Mouse (Mus musculus): ENCODE data around the gene Crispld2. TPM values are rescaled to one million over a fixed set of nuclear protein-coding genes. Genes with fewer than 3 reads are reported as not detected.

Gene Crispld2
- total RNA-seq, 1 experiment from 2014 or later, result 6.9 TPM

DNA sequence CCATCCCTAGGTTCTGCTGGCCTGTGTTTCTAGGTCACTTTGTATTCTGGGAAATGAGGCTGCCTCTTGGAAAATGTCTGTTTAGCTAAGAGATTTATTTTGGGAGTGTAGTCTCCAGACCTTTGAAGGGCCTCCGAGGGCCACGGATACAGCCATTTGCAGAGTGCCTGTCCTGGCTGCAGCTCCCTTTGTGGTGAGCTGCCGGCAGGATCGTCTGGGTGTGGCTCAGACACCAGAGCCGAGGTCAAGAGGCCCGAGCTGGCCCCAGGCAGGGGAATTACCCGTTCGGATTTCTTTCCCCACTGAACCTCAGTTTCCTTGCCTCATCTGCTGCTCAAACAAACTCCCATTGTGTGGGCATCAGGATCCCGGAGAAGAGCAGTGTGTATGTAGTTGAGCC, 43.9 kb downstream of the Crispld2 start:
- DNase-seq, result peak; percentile 44

DNA sequence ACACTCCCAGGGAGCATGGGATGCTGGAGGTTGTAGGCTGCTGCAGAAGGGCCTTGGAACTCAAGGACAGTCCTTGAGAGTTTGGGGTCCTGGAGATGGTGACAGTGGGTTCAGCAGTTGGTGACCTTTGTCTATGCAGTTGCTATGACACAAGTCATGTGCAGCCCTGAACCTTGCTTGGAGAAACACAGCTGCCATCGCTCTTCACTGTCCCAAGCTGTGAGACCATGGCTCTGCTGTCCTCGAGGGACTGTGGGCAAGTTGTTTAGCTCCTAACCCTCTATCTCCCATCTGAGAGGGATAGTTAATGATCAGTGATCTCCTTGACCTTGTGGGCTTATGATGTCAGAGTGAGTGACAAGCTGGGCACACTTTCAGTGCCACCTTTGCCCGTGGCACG, 44.3 kb downstream of the Crispld2 start:
- DNase-seq, result no peak

DNA sequence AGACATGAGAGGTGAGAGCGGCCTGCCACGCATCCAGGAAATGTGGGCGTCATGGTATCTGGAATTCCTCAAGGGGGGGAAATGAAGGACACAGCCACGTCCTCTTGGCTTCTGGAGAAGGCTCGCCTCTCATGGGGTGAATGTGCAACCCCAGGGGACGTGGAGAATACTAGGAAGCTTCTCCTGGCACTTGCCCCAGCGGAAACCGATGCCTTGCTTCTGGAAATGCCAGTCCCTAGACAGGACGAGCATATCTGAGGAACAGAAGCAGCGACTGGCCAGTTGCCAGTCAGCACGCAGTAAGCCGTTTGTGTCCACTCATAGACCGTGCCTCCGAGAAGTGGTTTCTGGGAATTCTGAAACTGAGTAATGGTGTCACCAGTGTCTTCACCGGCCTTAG, 45.0 kb downstream of the Crispld2 start:
- peak; percentile 50 for DNase-seq

DNA sequence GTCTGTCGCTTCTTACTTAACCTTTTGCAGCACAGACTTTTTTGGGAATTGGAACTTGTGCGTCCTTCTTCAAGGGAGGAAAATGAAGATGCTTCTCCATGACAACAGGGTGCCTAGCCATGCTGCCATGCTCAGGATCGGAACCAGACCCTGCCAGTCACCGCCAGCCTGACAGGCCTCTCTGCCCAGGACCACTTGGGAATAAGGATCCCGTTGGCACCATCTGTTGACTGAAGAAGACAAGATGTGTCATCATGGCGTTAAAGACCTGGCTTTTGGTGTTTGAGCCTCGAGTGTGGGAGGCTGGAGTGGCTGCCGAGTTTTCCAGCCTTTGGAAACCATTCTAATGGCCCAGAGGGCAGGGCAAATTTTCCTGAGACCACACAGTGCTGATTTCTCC, 45.4 kb downstream of the Crispld2 start:
- no peak for DNase-seq

DNA sequence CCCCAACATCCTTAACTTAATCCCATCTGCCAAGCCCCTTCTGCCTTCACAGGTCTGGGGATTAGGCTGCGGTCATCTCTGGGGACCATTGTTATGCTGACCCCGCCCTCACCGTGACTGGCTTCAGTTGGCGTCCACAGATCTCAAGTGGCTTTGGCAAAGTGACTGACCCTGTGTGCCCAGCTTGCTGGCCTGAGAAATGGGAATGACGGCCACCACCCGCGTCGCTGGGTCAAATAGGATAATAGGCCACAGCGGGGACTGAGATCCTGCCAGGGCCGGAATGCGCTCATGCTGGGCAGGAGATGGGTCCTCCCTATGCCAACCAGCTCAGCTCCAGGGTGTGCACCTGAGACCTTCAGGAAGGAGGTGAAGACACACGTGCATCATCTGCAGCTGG, 46.5 kb downstream of the Crispld2 start:
- no peak for DNase-seq

DNA sequence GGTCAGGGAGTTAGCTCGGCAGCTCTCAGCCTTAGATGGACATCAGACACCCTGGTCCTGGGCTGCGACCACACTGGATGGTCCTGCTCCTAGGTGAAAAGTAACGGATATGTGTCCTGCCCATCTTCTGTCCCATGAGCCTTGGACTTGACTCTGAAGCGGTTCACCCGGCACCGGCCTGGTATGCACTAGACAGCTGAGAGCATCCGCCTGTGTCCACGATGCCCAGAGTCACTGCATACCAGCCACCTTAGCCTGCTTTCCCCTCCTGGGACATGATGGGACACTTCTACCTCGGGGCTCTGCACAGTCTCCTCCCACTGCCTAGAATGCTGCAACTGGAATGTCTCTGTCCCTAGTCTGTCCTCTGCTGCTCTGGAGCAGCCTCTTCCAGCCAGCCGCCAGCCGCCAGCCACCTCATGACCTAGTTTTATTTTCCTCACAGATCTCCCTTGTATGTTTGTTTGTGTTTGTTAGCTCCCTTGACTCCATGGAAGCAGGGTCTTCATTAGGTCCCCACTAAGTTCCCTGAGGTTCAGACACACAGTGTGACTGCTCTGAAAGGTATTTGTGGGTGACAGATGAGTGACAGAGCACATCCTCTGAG, 47.2 kb downstream of the Crispld2 start:
- no peak for DNase-seq

DNA sequence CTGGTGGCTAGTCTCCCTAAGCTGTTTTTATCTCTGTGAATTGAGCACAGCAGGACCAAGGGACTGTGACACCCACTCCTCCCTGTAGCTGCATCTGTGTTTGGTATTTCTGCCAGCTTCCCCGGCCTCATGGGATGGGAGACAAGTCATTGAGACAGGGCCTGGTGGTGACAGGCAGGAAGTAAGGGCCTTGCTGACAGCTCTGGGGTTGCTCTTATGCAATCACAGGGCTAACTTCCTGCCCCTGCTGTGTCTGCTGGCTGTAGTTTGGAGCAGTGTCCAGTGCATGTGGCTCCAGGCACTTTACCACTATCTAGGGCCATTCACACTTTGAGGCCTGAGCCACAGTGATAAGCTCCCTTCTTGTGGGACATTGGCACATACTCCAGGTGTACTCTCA, 48.6 kb downstream of the Crispld2 start:
- peak; percentile 58 for DNase-seq

DNA sequence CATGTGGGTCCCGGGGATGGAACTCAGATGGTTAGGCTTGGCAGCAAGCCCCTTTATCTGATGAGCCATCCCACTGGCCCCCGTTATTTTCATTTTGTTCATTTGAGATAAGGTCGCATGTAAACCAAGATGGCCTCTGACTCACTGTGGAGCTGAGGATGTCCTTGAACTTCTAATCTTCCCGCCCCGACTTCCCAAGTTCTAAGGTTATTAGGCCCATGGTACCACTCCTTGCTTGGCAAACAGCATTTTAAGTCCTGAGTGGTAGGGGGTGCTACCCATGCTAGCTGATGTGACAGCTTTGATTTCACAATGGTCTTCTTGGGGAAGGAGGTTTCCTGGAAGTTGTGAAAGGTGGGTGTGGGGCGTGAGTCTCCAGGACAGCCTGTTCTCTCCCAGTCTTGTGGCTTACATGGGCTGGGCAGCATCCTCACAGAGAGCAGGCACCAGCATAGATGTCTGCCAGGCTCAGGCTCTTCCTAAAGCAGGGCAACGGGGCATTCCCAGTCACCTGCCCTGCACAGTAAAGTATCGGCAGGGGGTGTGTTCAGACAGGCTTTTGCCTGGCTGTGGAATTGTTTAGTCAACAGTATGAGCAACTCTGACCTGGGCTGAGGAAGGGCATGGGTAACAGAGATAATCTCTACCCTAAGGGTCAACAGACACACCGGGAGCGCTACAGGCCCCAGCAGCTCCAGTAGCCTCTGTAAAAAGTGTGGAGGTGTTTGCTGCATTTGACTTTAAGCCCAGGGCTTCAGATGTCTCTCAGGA, 50.5 kb downstream of the Crispld2 start:
- DNase-seq, result no peak

DNA sequence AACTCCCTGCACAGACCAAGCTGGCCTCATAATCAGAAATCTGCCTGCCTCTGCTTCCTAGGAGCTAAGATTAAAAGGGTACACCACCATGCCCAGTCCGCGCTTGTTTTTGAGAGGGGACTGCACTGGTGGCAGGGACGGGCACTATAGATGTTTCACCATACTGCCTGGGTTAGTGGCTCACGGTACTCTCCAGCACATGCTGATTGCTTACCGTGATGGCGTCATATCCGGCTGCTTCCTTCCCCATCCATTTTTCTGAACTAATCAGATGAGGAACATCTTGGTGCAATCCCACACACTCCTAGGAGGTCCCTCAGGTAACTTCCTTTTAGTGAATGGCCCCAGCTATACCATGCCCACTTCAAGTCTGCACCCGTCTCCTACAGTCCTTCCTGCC, 52.7 kb downstream of the Crispld2 start:
- DNase-seq, result no peak

DNA sequence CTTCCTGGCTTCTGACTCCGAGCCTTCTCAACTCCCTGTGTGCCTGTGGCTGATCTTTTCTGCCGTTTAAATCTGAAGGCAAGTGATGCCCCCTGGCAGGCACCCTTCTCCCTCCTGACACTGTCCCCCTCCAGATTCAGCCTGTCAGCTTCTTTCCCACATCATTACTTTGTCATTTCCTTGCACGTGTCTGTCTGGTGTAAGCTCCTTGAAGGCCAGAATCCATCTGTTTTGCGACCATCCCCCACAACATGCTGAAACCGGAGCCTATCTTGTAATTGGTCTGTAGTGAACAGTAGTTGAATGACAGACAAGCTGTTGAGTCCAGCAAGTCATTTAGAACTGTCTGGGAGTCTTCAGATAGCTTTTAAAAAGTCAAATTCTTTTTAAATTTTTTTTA, 53.2 kb downstream of the Crispld2 start:
- no peak for DNase-seq

DNA sequence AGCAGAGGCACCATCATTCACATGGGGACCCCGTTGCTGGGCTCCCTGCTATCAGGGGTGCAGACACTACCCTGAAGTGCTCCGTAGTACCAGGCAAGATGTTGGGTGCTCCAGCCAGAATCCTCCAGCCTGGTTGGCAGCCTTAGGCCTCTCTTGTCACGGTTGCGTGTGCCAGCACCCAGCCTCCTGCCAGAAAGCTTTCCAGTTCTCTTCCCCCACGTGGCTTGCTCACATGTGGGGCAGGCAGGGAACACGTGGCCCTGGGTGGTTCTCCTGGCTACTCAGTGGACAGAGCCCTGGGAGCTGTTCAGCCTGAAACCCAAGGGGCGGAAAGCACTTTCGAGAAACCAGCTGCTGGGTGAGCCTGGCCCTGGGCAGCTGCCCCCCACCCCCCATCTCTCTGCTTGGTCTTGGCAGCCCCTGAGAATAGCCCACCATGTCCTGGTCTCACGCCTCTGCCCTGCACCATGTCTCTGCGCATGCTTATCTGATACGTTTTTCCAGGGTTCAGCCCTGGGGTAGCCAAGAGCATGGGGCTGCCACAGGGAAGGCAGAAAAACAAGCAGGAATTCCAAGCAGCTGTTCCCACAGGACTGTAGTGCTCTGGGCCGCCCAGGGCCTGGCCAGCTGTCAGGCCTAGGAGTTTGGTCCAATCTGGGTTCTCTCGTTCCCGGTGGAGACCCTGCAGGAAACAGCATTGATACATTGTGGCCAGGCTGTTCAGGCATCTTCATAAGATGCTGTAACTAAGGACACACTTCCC, 54.2 kb downstream of the Crispld2 start:
- DNase-seq, result peak; percentile 88

DNA sequence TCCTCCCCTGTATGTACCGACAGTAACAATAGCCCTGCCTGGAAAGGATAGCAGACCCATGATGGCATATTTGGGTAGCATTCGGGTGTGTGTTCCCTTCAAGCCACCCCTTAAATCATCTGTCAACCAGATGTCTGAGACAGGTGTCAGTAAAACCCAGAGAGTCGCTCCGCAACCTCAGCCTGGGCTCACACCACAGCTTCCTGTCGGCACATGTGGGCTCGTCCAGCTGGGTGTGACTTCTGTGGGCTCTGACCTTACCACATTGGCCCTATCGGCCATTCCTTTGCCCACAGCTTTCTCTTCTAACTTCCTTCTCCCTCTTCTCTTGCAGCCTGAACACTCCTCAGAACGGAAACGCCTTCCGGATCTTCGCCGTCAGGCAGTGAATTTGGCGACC, 57.7 kb downstream of the Crispld2 start:
- DNase-seq, result no peak

DNA sequence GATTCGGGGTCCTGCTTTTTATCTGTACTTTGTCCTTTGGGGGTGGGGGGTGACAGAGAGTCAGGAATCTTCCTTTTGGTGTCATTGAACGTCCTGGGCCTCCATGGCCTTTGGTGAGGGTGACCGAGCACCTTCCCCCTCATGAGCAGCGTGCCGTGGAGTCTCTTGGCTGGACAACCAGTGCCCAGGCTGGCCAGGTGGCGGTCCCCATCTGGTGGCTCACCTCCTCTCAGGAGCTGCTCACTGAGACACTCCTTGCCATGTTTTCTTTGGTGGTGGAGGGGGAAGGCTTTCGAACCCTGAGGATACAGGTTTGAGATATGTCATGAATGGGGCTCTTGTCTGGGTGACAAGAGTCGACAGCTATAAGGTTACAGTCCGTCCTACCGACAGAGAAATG, 58.1 kb downstream of the Crispld2 start:
- no peak for DNase-seq

DNA sequence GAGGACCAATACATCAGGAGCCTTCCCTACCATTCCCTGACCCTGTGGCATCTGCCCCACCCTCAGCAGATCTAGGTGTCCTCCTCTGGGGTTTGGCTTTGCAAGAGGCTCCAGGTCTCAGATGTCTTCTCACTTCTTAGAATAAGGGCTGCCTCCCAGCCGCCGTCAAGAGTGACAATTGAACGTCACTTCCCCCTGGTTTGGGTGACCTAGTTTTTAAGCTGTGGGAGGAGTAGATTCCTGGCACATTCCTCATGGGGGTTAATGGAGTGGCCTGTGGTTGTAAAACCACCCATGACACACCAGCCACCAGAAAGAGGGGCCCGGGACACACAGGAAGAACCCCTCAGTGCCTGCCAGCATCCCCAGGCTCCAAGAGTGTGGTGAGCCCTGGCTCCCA, 58.8 kb downstream of the Crispld2 start:
- DNase-seq, result peak; percentile 50

DNA sequence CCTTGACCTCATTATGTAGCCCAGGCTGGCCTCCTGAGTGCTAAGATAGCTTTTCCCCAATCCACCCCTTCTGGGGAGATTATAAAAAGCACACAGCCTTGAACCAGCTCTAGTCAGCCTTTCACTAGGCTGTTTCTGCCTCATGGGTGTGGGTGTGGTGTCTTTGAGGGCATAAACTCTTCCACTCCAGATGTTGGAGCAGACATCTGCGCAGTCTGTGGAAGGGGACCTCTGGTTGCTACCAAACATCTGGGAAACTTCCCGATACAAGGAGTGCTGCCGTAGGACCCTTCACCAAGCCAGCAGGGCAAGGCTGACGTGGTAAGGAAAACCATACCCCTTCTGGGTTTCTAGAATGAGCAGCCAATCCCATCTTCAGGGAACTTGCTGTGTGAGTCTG, 59.7 kb downstream of the Crispld2 start:
- no peak for DNase-seq

DNA sequence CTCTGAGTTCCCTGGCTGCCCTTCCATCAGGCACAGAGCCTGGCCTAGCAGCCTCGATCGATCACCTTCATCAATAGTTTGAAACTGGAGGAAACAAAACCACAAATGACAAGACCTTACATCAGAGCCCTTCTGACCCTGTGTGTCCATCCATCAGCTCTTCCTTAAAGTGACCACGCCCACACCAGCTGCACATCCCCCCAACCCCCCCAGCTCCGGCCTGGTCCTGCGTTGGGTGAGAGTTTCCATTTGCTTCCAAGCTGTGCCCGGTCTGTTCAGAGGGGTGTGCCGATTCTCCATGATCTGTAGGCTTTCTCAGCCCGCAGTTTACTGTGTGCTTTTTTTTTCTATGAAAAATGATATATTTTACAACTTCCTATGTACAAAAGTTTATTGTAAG, 60.1 kb downstream of the Crispld2 start:
- DNase-seq, result no peak

DNA sequence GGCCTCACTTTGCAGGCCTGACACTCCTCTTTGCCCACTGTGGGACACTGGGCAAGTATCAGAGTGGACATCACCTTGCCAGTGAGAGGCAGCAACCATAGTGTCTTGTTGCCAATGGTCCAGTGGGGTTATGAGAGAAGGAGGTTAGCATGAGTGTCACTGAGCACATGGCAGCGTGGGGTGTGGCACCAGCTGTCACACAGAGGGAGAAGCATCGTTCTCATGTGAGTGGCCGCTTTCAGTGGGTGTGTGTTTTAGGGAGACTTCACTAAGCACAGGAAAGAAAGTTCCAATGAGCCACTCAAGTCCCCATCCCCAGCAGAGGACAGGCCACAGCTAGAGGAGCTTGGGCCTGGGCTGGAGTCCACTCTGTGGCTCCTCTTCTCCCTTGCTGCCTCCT, 62.6 kb downstream of the Crispld2 start:
- DNase-seq, result no peak

DNA sequence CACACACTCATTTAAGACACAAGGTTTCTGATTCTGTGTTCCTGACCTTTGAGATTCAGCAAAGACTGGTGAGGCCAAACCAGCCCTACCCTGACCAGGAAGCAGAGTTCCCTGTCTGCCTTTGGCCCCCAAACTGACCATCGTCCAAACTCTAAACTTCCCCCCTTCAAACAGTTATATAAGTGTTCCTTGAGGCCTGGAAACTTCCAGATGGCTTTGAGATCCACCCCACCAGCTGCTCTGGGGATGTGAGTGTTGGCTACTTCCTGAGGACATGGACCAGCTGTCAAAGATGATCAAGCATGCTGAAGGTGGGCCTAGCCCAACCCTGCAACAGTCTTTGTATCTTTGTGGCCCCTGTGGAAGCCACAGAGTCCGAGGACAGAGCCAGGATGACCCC, 64.8 kb downstream of the Crispld2 start:
- DNase-seq, result no peak

DNA sequence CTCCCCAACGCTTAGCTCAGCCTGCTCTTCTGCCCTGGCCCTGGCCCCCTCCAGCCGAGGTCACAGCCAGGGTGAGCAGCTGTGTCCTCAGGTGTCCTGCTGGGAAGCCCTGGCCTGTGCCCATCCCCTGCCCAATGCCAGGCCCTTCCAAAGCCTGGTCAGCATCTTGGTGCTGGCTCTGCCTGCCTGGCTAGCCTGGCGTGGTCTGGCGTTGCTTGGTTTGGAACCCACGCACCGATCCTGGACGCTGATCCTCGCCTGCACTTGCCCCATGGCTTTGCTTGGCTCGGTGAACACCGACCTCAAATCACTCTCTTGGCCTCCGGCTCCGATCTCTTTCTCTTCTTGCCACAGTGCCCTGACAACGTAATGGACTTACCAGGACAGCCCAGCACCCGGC, 70.5 kb downstream of the Crispld2 start:
- no peak for DNase-seq

DNA sequence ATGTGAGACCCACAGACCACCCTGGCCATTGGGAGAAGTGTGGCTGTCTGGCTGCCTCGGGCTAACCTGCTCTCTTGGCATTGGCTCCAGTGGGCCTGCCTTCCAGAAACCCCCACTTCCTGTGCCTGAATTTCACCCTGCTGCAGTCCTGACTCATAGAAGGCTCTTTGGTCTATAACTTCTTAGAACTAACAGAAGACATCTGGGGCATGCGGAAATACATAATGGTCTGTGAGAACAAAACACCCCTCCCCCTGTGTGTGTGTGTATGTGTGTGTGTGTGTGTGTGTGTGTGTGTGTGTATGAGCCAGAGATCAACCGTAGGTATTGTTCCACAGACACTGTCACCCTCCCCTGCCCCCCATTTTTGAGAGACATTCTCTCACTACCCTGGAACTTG, 71.1 kb downstream of the Crispld2 start:
- no peak for DNase-seq

DNA sequence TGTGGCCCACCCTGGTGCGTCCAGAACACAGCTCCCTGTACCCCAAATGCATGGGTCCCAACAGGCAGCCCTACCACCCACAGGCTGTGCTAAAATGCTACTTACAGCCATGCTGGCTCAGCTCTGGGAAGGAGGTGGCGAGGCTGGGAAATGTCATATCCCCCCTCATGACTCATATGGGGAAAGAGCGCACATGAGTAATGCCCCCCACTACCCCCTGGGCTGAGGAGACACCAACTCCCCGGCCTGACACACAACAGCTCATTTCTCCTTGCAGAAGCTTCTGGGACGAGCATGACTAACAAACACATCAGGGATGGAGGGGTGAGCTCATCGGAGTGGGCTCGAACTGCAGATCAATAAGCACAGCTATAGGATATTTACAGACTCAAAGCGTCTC, 73.4 kb downstream of the Crispld2 start:
- peak; percentile 56 for DNase-seq

DNA sequence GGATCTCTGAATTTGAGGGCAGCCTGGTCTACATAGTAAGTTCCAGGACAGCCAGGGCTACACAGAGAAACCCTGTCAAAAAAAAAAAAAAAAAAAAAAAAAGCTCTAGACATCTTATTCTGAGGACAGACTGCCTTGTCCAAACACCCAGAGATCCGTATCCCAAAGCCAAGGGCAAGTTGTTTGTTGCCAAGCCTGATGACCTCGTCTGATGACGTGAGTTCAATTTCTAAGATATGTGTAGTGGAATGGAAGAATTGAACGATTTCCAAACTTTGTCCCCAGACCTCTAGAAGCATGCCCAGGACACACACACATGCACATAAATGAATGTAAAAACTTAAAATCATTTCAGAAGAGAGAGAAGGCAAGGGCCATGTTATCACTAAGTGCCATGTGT, 74.0 kb downstream of the Crispld2 start:
- peak; percentile 57 for DNase-seq

DNA sequence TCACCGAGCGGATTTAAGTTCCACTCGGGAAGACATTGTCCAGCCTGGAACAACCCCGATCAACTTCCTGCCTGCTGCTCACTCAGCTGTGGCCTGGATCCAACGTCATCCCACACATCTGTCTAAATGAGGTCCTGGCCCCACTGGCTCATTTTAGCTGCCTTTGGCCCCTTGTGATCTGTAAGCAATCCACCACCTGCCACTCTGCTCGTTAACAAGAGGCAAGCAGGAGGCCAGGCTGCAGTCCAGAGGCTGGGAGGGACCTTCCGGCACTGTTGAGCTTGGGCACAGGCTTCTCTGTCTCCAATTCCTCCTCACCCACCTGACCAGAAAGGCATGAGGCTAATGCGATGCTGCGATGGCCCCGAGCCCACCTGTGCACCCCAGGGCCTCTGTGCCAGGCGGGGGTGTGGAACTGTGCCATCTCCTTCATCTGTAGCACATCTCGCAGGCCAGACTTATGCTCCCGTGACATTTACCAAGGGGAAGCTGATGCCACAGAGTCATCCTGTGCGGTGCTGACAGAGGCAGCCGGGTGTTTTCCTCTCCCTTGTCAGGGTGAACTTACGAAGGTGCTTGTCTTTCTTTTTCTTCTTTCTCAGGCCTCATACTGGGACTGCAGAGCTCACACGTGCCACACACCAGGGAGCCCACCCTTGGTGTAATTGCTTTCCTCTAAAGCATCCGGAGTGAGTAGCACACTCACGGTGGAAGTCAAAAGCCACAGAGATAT, 75.9 kb downstream of the Crispld2 start:
- DNase-seq, result peak; percentile 51
